Mouse (Mus musculus) liver, embryonic 12.5 days (tissue): ENCODE data around the gene Usp37. TPM values are rescaled to one million over a fixed set of nuclear protein-coding genes. Genes with fewer than 3 reads are reported as not detected.
A peak's percentile ranks its signal among the peaks of the same experiment; 100 is the strongest.
"Not testable (repeated sequence)": the region's sequence is repeated elsewhere in the genome, so short reads cannot be mapped to it uniquely, and the experiment has no call there.

Experiments
- ATAC-seq: fragments of 200-750 bp; cut with Nextera tagmentation; 2 replicates; pipeline ENCODE4 v1.8.0; 2017; ENCODE audit warnings: moderate number of reproducible peaks, mild to moderate bottlenecking, moderate library complexity
- H3K27ac ChIP-seq: fragments of 300-500 bp; sonication (generic); 2 replicates; pipeline ENCODE4 v1.5.1; 2016; ENCODE audit warnings: mild to moderate bottlenecking
- H3K27me3 ChIP-seq: fragments of 300-500 bp; sonication (generic); replicated peaks from 2 replicates; pipeline ENCODE4 v1.6.1; 2016; ENCODE audit warnings: mild to moderate bottlenecking, moderate library complexity
- H3K36me3 ChIP-seq: fragments of 300-500 bp; sonication (generic); 2 replicates; pipeline ENCODE4 v1.6.1; 2016; ENCODE audit warnings: mild to moderate bottlenecking, moderate library complexity
- H3K4me1 ChIP-seq: fragments of 300-500 bp; sonication (generic); 2 replicates; pipeline ENCODE4 v1.6.1; 2016
- H3K4me2 ChIP-seq: fragments of 300-500 bp; sonication (generic); 2 replicates; pipeline ENCODE4 v1.6.1; 2016; ENCODE audit warnings: mild to moderate bottlenecking, moderate library complexity
- H3K4me3 ChIP-seq: fragments of 300-500 bp; sonication (generic); 2 replicates; pipeline ENCODE4 v1.5.1; 2016; ENCODE audit warnings: mild to moderate bottlenecking, moderate library complexity
- H3K9ac ChIP-seq: fragments of 300-500 bp; sonication (generic); 2 replicates; pipeline ENCODE4 v1.6.1; 2016; ENCODE audit warnings: mild to moderate bottlenecking, moderate library complexity
- H3K9me3 ChIP-seq: fragments of 300-500 bp; sonication (generic); replicated peaks from 2 replicates; pipeline ENCODE4 v1.6.1; 2016; ENCODE audit warnings: mild to moderate bottlenecking, moderate library complexity
- WGBS: fragments of 180-500 bp; shearing (Covaris S2); methylation state at CpG from one replicate; pipeline ENCODE4 v1.1.7; 2016; ENCODE audit not compliant: insufficient replicate concordance; 5-methylcytosine and 5-hydroxymethylcytosine counted together
- polyA plus RNA-seq: library from polyadenylated mRNA; unstranded; fragments of >200 nt; fragmentation: Nextera tagmentation; extraction: Ambion mirVana; gene quantifications from 2 replicates; pipeline ENCODE4 v1.2.1, GENCODE M21; 2016

The Usp37 gene
- polyA plus RNA-seq, 1 experiment from 2014 or later: 19.2 TPM

DNA sequence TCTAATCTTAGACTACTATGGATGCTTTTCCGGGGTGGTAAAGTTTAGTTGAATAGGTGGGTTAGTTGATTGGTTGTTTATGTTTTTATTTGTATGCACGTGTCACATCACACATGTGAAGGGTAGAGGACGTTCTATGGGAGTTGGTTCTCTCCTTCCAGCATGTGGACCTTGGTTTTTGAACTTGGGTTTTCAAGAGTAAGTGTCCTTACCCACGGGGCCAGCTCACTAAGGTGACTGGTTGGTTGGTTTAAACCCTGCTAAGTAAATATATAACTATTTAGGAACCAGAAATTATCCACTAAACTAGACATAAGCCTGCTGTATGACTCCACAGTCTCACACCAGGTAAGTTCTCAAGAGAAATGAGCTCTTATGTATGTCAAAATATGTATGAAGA is 19.3 kb downstream of the Usp37 start:
- no peak overlapping the region for H3K4me2 ChIP-seq
- peaks cover 98% of the 10 kb centered on the region for H3K36me3 ChIP-seq
- no peaks in the 10 kb centered on the region for H3K4me1 ChIP-seq
- H3K27ac ChIP-seq: no peak overlapping the region
- no peak overlapping the region for H3K4me3 ChIP-seq
- WGBS: 81% methylated on average over 4 of the region's 4 CpGs
- no peak for ATAC-seq
- H3K9ac ChIP-seq: no peak overlapping the region
- no peaks in the 10 kb centered on the region for H3K9me3 ChIP-seq
- no peaks in the 10 kb centered on the region for H3K27me3 ChIP-seq

DNA sequence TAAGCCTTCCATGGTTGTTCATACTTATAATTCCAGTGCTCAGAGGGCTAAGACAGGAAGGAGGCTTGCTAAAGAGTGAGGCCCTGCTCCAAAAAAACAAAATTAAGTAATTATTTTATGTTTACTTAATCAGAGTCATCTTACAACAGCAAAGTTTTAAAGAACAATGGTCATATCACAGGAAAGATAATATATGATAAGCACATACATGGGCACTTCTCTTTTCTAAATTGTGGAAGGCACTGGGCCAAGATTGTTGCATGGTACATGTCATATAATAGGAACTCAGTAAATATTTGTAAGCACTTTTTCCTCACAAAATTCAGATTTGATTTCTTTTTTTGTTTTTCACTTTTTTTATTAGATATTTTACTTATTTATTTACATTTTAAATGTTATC is 24.2 kb downstream of the Usp37 start:
- no peak for ATAC-seq
- Histone ChIP-seq H3K9me3 (no peaks in the 10 kb centered on the region), H3K4me1 (no peaks in the 10 kb centered on the region), H3K36me3 (peaks cover 87% of the 10 kb centered on the region), H3K9ac (no peak overlapping the region), H3K27me3 (no peaks in the 10 kb centered on the region), H3K27ac (no peak overlapping the region), H3K4me3 (no peak overlapping the region), H3K4me2 (no peak overlapping the region)

DNA sequence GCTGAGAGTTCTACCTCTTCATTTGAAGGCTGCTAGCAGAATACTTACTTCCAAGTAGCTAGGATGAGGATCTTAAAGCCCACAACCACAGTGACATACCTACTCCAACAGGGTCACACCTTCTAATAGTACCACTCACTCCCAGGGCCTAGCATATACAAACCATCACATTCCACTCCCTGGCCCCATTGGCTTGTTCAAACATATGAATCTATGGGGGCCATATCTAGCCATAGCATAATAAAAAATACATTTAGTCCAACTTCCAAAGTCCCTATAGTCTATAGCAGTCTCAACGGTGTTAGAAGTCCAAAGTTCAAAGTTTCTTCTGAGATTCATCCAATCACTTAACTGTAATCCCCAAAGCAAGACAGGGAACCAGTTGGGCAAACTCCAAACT is 31.1 kb downstream of the Usp37 start:
- 77% methylated on average over 1 of the region's 1 CpGs for WGBS
- H3K4me2 ChIP-seq, ATAC-seq, H3K27me3 ChIP-seq, H3K27ac ChIP-seq, H3K4me3 ChIP-seq, H3K9me3 ChIP-seq, H3K9ac ChIP-seq: not testable (repeated sequence)
- Histone ChIP-seq H3K36me3 (peaks cover 70% of the 10 kb centered on the region), H3K4me1 (peaks cover 59% of the 10 kb centered on the region)

DNA sequence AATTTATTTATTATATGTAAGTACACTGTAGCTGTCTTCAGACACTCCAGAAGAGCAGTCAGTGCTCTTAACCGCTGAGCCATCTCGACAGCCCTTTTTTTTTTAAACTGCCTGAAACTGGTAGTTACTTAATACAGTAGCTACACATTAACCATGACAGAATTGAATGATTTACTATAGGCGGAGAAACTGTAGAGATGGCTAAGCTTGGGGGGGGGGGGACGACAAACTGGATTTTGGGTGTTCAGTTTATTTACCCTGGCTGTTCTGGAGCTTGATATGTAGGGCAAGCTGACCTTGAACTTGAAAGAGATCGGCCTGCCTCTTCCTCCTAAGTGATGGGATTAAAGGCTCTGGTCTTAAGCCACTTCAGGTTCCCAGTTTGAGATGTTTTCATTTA is 32.8 kb downstream of the Usp37 start:
- no peaks in the 10 kb centered on the region for H3K9me3 ChIP-seq
- no peak overlapping the region for H3K27ac ChIP-seq
- H3K4me3 ChIP-seq: no peak overlapping the region
- 86% methylated on average over 5 of the region's 5 CpGs for WGBS
- H3K27me3 ChIP-seq: no peaks in the 10 kb centered on the region
- H3K4me2 ChIP-seq: no peak overlapping the region
- peaks cover 64% of the 10 kb centered on the region for H3K36me3 ChIP-seq
- H3K9ac ChIP-seq: no peak overlapping the region
- no peak for ATAC-seq
- peaks cover 68% of the 10 kb centered on the region for H3K4me1 ChIP-seq

DNA sequence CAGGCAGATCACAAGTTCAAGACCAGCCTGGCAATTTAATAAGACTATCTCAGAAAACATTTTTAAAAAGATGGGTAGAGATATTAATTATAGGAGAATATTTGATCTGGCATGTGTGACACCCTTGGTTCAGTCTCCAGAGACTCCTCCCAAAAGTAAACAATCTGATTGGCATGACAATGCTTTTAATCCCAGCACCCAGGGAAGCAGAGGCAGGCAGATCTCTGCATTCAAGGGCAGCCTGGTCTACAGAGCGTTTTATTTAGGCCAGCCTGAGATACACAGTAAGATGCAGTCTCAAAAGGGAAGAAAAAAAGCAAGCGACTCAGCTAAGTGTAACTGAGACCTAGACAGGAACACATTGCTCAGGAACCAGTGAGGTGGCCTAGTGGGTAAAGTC is 36.3 kb downstream of the Usp37 start:
- Histone ChIP-seq H3K4me2 (peak overlapping the region; percentile 86), H3K36me3 (peaks cover 35% of the 10 kb centered on the region), H3K27me3 (no peaks in the 10 kb centered on the region), H3K9ac (peak overlapping the region; percentile 96), H3K9me3 (no peaks in the 10 kb centered on the region), H3K4me3 (peak overlapping the region; percentile 98), H3K4me1 (peaks cover 66% of the 10 kb centered on the region), H3K27ac (peak overlapping the region; percentile 96)
- 81% methylated on average over 2 of the region's 2 CpGs for WGBS
- ATAC-seq: no peak

DNA sequence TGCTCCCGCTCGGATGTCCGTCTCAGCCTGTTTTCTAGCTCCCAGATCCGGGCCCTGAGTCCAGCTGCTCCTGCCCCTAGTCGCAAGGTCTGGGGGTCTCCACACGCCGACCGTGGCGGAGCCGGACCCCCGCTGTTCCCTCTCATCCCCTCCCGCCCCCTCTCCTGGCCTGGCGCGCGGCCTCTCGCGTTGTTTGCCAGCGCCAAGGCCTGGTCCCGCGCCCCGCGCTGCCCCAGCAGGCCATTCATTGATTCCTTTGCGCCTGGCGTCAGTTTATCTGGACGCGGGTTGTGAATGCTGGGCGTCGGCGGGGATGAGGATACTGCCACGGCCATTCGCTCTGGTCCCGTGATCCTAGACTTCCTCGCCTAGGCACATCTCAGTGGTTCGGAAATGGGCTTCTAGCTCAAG is 37.6 kb downstream of the Usp37 start:
- Histone ChIP-seq H3K9me3 (no peaks in the 10 kb centered on the region), H3K4me2 (peak overlapping the region; percentile 86), H3K9ac (peak overlapping the region; percentile 96), H3K4me3 (peak overlapping the region; percentile 98), H3K36me3 (peaks cover 29% of the 10 kb centered on the region), H3K27me3 (no peaks in the 10 kb centered on the region), H3K4me1 (peaks cover 62% of the 10 kb centered on the region), H3K27ac (peak overlapping the region; percentile 96)
- ATAC-seq: peak; percentile 23
- WGBS: 0% methylated on average over 33 of the region's 34 CpGs

DNA sequence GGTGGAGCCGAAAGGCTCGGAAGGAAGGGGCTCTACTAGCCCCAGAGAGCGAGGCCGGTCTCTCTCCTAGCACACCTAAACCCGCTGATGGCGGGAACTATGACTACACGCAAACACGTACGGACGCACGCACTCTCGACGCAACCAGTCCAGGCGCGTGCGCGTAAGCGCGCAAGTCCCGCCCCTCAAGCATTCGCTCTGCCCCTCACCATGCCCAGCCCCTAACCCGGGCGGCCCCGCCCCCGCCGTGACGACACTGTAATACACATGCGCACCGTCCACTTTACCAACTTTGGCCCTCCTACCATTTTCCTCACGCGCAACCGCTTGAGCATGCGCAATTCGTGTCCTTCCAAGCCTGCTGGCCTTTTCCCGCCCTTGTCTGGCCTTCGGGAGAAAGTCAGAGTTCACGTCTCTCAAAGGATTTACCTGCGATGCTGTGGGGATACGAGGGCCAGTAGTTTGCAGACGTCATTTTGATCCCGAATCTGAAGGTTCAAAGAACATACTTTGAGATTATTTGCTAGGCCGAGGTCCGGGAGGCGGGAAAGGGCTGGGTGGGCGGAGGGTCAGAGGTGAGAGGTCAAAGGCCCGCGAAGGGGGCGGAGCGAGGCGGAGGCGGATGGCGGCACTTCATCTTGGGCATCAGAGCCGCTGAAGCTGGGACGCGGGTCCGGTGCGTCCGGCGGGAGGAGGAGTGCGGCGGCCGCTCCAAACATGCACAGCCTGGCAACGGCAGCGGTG is 38.2 kb downstream of the Usp37 start, which contains the start of gene Cnot9:
Gene Cnot9, plus strand, starts transcription at position 338 of the 744 bp plus-strand sequence.
- Histone ChIP-seq H3K27ac (peak within 1 kb of the TSS; percentile 96), H3K9me3 (no peaks in the 10 kb centered on the region), H3K36me3 (peaks cover 33% of the 10 kb centered on the region), H3K9ac (peak within 1 kb of the TSS; percentile 96), H3K27me3 (no peaks in the 10 kb centered on the region), H3K4me2 (peak within 1 kb of the TSS; percentile 86), H3K4me3 (peak within 1 kb of the TSS; percentile 98), H3K4me1 (peaks cover 57% of the 10 kb centered on the region)
- ATAC-seq: peak; percentile 96
- under 1% methylated on average over 64 of the region's 64 CpGs for WGBS

DNA sequence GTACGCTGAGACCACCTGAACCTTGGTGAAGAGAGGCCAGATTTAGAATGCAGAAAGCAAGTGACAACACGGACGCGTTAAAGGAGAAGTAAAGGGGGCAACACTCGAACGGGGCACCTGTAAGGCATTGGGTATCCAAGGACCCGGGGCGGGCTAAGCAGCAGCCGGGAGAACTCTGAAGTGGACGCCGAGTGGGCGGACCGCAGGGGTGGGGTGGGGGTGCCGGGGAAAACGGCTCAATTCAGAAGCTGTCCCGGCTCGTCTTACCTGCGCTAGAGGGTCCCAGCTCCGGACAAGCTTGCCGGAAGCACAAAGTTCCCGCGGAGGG is 38.7 kb downstream of the Usp37 start:
- under 1% methylated on average over 22 of the region's 22 CpGs for WGBS
- peak overlapping the region; percentile 74 for H3K27ac ChIP-seq
- H3K4me3 ChIP-seq: peak overlapping the region; percentile 98
- peaks cover 53% of the 10 kb centered on the region for H3K4me1 ChIP-seq
- ATAC-seq: peak; percentile 65
- H3K9me3 ChIP-seq: no peaks in the 10 kb centered on the region
- H3K4me2 ChIP-seq: peak overlapping the region; percentile 86
- peak overlapping the region; percentile 81 for H3K9ac ChIP-seq
- peaks cover 35% of the 10 kb centered on the region for H3K36me3 ChIP-seq
- H3K27me3 ChIP-seq: no peaks in the 10 kb centered on the region

DNA sequence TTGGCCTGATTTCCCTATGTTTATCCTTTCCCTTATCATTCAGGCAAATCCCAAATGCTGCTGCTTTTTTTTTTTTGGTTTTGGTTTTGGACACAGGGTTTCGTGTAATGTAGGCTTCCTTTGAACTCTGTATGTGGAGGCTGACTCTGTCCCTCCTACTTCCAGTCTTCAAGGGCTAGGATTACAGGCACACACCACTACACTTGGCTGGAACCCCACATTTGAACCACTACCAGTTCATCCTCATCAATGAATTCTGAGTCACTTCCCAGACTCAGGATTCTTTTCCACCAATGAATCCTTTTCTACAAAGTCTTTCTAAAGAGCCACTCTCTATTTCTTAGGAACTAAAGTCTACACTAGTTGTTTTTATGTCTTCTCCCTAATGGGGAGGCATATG is 43.0 kb downstream of the Usp37 start:
- no peak overlapping the region for H3K27ac ChIP-seq
- H3K9me3 ChIP-seq: no peaks in the 10 kb centered on the region
- no peak overlapping the region for H3K4me3 ChIP-seq
- peaks cover 21% of the 10 kb centered on the region for H3K4me1 ChIP-seq
- 74% methylated on average over 1 of the region's 1 CpGs for WGBS
- peaks cover 33% of the 10 kb centered on the region for H3K36me3 ChIP-seq
- ATAC-seq: no peak
- no peak overlapping the region for H3K9ac ChIP-seq
- H3K27me3 ChIP-seq: no peaks in the 10 kb centered on the region
- H3K4me2 ChIP-seq: no peak overlapping the region

DNA sequence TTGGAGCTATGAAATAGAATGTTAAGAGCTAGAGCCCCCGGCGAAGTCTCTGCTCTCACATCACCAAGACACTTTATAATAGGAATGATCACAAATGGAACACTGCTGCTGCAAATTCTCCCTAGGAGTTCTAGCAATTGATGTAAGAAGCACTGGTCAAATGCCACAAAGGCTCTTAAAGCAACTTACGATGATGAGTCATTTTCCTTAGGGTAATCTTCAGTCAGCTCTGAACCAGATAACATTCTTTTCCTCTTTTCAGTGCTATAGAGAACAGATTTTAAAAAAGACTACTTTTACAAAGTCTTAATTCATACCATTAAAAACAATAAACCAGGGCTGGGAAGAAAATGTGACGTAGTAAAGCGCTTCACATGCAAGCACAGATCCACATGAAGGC is 58.3 kb downstream of the Usp37 start:
- Histone ChIP-seq H3K9ac (no peak overlapping the region), H3K4me2 (no peak overlapping the region), H3K4me3 (no peak overlapping the region), H3K27me3 (no peaks in the 10 kb centered on the region), H3K36me3 (peaks cover 92% of the 10 kb centered on the region), H3K4me1 (no peaks in the 10 kb centered on the region), H3K9me3 (no peaks in the 10 kb centered on the region), H3K27ac (no peak overlapping the region)
- WGBS: 88% methylated on average over 5 of the region's 5 CpGs
- no peak for ATAC-seq

DNA sequence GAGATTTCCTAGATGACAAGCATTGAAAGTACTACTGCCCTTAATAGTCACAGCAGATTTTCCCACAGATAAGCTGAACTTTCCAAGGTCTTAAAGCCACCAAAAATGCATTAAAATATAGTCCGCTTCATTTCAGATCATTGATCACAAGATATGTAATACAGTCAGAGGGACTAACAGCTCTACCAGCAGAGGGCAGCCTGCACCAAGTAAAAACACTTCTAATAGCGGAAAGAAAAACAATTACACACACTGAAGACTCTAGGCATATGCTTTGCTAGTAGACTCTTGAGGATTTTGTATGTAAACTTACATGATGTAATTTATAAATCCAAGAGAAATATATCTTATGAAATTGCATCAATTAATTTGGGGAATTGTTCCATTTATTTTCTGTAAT is 83.8 kb downstream of the Usp37 start:
- no peaks in the 10 kb centered on the region for H3K9me3 ChIP-seq
- H3K4me3 ChIP-seq: no peak overlapping the region
- no peak overlapping the region for H3K9ac ChIP-seq
- peaks cover 71% of the 10 kb centered on the region for H3K36me3 ChIP-seq
- H3K27ac ChIP-seq: no peak overlapping the region
- H3K4me1 ChIP-seq: no peaks in the 10 kb centered on the region
- 84% methylated on average over 2 of the region's 2 CpGs for WGBS
- H3K27me3 ChIP-seq: no peaks in the 10 kb centered on the region
- ATAC-seq: no peak
- no peak overlapping the region for H3K4me2 ChIP-seq

DNA sequence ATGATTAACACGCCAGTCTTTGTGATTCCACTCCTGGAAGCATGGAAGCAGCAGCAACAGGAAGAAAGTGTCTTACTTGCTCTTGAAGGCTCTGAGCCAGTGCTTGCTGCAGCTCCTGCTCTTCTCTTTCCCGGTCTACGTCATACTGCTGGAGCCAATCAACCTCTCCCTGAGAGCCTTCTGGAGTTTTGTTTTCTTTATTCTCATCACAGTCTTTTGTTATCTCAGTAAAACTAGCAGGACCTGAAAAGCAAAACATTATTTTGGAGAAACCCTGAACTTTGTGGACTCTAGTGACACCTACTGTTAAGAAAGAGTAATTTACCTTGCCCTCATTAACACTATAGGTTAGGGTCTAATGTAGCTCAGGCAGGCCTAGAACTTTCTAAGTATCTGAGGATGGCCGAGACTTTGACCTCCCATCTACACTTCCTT is 91.5 kb downstream of the Usp37 start:
- H3K9me3 ChIP-seq: no peaks in the 10 kb centered on the region
- H3K9ac ChIP-seq: no peak overlapping the region
- H3K27me3 ChIP-seq: no peaks in the 10 kb centered on the region
- 73% methylated on average over 4 of the region's 4 CpGs for WGBS
- H3K4me3 ChIP-seq: no peak overlapping the region
- peaks cover 96% of the 10 kb centered on the region for H3K36me3 ChIP-seq
- no peak overlapping the region for H3K27ac ChIP-seq
- H3K4me1 ChIP-seq: no peaks in the 10 kb centered on the region
- no peak overlapping the region for H3K4me2 ChIP-seq
- ATAC-seq: no peak

DNA sequence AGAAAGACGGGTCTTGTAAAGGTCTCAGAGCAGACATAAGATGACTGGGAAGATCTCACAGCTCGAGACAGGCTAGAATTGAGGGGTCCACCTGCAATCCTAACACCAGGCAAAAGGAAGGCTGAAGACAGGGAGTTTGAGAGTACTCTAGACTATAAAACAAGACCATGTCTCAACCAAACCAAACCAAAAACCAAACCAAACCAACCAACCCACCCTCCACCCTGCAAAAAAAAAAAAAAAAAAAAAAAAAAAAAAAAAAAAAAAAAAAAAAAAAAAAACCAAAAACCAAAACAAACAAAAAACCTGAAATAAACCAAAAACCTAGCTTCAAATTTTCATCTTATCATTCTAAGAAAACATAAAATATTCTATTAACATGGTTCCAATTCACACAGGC is 99.5 kb downstream of the Usp37 start:
- H3K27me3 ChIP-seq: no peaks in the 10 kb centered on the region
- no peaks in the 10 kb centered on the region for H3K4me1 ChIP-seq
- H3K9ac ChIP-seq: no peak overlapping the region
- peaks cover 83% of the 10 kb centered on the region for H3K36me3 ChIP-seq
- no peak overlapping the region for H3K4me2 ChIP-seq
- no peak overlapping the region for H3K27ac ChIP-seq
- H3K4me3 ChIP-seq: no peak overlapping the region
- ATAC-seq: no peak
- 87% methylated on average over 2 of the region's 2 CpGs for WGBS
- H3K9me3 ChIP-seq: no peaks in the 10 kb centered on the region
